10 mouse cellular contexts compared by ENCODE assay signal in genomic region chr13:98633641-98634484, GRCm38 (mm10). TPM values are rescaled to one million over a fixed set of nuclear protein-coding genes. Genes with fewer than 3 reads are reported as not detected.
DNase-seq lines count a peak whose midpoint lies in the region; ATAC-seq and TF ChIP-seq lines count a peak whose summit lies in the region.
"Had no signal": no experiment of that assay in that cellular context is flagged by ENCODE, and none has a peak within 500 bp of the region (broad histone marks: within the 10 kb centered on the region; RNA-seq: fewer than 3 reads in every experiment).

No protein-coding gene starts in this region.

- TF ChIP-seq CTCF in ES-Bruce4 (IDR thresholded peaks at IDR 0.05; ENCODE audit: low read depth, low read length), result peak; percentile 62
- peak; percentile 57 for TF ChIP-seq CTCF in liver, embryonic 14.5 days (IDR thresholded peaks at IDR 0.05; ENCODE audit: low read depth)

- no peak overlapping the region for H3K9ac ChIP-seq in kidney, embryonic 14.5 days (ENCODE audit: low read depth, low read length)
- H3K9ac ChIP-seq in ES-Bruce4 (ENCODE audit: low read depth, poor library complexity, severe bottlenecking), result no peak overlapping the region
- no peak overlapping the region for H3K9ac ChIP-seq in liver, embryonic 14.5 days (replicated peaks)
- H3K9ac ChIP-seq: midbrain, embryonic 12.5 days had no signal

- no peak for TF ChIP-seq POLR2A in ES-Bruce4 (IDR thresholded peaks at IDR 0.05; ENCODE audit: insufficient read depth, low read length)

- peaks cover 17% of the 10 kb centered on the region for H3K4me1 ChIP-seq in kidney, embryonic 14.5 days (ENCODE audit: control insufficient read depth, insufficient read depth, low read length)
- H3K4me1 ChIP-seq in ES-Bruce4 (ENCODE audit: control insufficient read depth, insufficient read depth, low read length), result no peaks in the 10 kb centered on the region
- H3K4me1 ChIP-seq in liver, embryonic 14.5 days (replicated peaks; ENCODE audit: control insufficient read depth in 2 of 2, insufficient read depth in 2 of 2, low read length in 1 of 2), result no peaks in the 10 kb centered on the region
- H3K4me1 ChIP-seq: midbrain, embryonic 12.5 days had no signal

- no peak overlapping the region for H3K27ac ChIP-seq in kidney, embryonic 14.5 days (ENCODE audit: low read depth, low read length)
- H3K27ac ChIP-seq in ES-Bruce4 (ENCODE audit: insufficient read depth, low read length), result no peak overlapping the region
- no peak overlapping the region for H3K27ac ChIP-seq in liver, embryonic 14.5 days
- H3K27ac ChIP-seq: midbrain, embryonic 12.5 days had no signal

- H3K36me3 ChIP-seq in kidney, embryonic 14.5 days (ENCODE audit: control insufficient read depth, insufficient read depth, low read length), result no peaks in the 10 kb centered on the region
- H3K36me3 ChIP-seq in ES-Bruce4 (ENCODE audit: control insufficient read depth, insufficient read depth, low read length, poor library complexity, severe bottlenecking), result no peaks in the 10 kb centered on the region
- H3K36me3 ChIP-seq in liver, embryonic 14.5 days (replicated peaks; ENCODE audit: control insufficient read depth, insufficient read depth, low read depth), result no peaks in the 10 kb centered on the region
- H3K36me3 ChIP-seq: midbrain, embryonic 12.5 days had no signal

- WGBS in kidney, embryonic 14.5 days, result 63% methylated on average over 6 of the region's 6 CpGs
- WGBS in liver, embryonic 14.5 days (ENCODE audit: insufficient replicate concordance), result 36% methylated on average over 6 of the region's 6 CpGs

- ATAC-seq in kidney, embryonic 14.5 days (ENCODE audit: low FRiP score, low TSS enrichment), result no peak
- ATAC-seq in liver, embryonic 14.5 days (ENCODE audit: insufficient read depth), result no peak

- H3K9me3 ChIP-seq in kidney, embryonic 14.5 days (ENCODE audit: control insufficient read depth, low read length), result no peaks in the 10 kb centered on the region
- H3K9me3 ChIP-seq in ES-Bruce4 (replicated peaks; ENCODE audit: control insufficient read depth, insufficient read depth, low read length, poor library complexity, severe bottlenecking), result no peaks in the 10 kb centered on the region
- H3K9me3 ChIP-seq in liver, embryonic 14.5 days (ENCODE audit: control insufficient read depth, low read length), result no peaks in the 10 kb centered on the region
- H3K9me3 ChIP-seq: midbrain, embryonic 12.5 days had no signal

- DNase-seq in kidney, adult 9 months, result peak; percentile 61
- peak; percentile 67 for DNase-seq in brain, adult 2 months (ENCODE audit: low read depth, low spot score)
- no peak for DNase-seq in liver, embryonic 14.5 days (ENCODE audit: low read depth in 3 of 3, low spot score in 3 of 3)
- DNase-seq in cerebellum, postnatal 25 days, result no peak
- DNase-seq in gastrocnemius, adult 8-10 months (ENCODE audit: low spot score in 2 of 2), result no peak
- DNase-seq in adrenal gland, postnatal 14 days, result no peak
- DNase-seq: adrenal gland, postnatal 25 days had no signal

- no peak for TF ChIP-seq EP300 in ES-Bruce4 (IDR thresholded peaks at IDR 0.05; ENCODE audit: insufficient read depth, low read depth, low read length)
- no peak for TF ChIP-seq EP300 in liver, embryonic 14.5 days (IDR thresholded peaks at IDR 0.05; ENCODE audit: low read depth)

- H3K27me3 ChIP-seq in kidney, embryonic 14.5 days (ENCODE audit: control insufficient read depth, insufficient read depth, low read length), result no peaks in the 10 kb centered on the region
- H3K27me3 ChIP-seq in ES-Bruce4 (ENCODE audit: control insufficient read depth, insufficient read depth, low read length, poor library complexity, severe bottlenecking), result no peaks in the 10 kb centered on the region
- no peaks in the 10 kb centered on the region for H3K27me3 ChIP-seq in liver, embryonic 14.5 days (ENCODE audit: control insufficient read depth, insufficient read depth, low read length)
- H3K27me3 ChIP-seq: midbrain, embryonic 12.5 days had no signal

- no peak overlapping the region for H3K4me3 ChIP-seq in kidney, embryonic 14.5 days (ENCODE audit: low read length)
- H3K4me3 ChIP-seq in ES-Bruce4 (ENCODE audit: low read depth, low read length), result no peak overlapping the region
- H3K4me3 ChIP-seq in liver, embryonic 14.5 days (ENCODE audit: insufficient read depth in 1 of 2, low read depth in 2 of 2, low read length in 2 of 2), result no peak overlapping the region
- H3K4me3 ChIP-seq: midbrain, embryonic 12.5 days had no signal

- no peak overlapping the region for H3K4me2 ChIP-seq in kidney, embryonic 14.5 days (replicated peaks; ENCODE audit: low read depth, low read length)
- H3K4me2 ChIP-seq in liver, embryonic 14.5 days (ENCODE audit: low read depth), result no peak overlapping the region
- H3K4me2 ChIP-seq: midbrain, embryonic 12.5 days had no signal

RNA-seq across cellular contexts. Expression of gene Tmem174, which starts 3.3 kb away (rescaled TPM):
- 4.4 and 9.3 TPM in 2 replicates for polyA plus RNA-seq in kidney, embryonic 14.5 days (2014; fragmentation: Nextera tagmentation; extraction: Ambion mirVana)
- polyA plus RNA-seq in ES-Bruce4 (2011; ENCODE audit: insufficient read depth, insufficient read length, low read depth, missing spikeins), result not detected in 2 replicates
- polyA plus RNA-seq in liver, embryonic 14.5 days (2012; rRNA removed), result not detected in 2 replicates
- not detected in 2 replicates for polyA plus RNA-seq in liver, embryonic 14.5 days (2014; fragmentation: Nextera tagmentation; extraction: Ambion mirVana)
- total RNA-seq in gastrocnemius, adult 8-10 months (2022), result not detected
- total RNA-seq in adrenal gland, postnatal 14 days (2021), result not detected in 2 replicates
- total RNA-seq: adrenal gland, postnatal 25 days had no signal
- polyA plus RNA-seq: midbrain, embryonic 12.5 days had no signal

Comparison
In these comparisons a context has a peak if more than half of its experiments do, and no peak if none do; other contexts are left out.
1. DNase-seq: peak in kidney, adult 9 months (single experiment) and brain, adult 2 months (single experiment); none in liver, embryonic 14.5 days (0 of 3), cerebellum, postnatal 25 days (0 of 2), gastrocnemius, adult 8-10 months (0 of 2) and adrenal gland, postnatal 14 days (single experiment).